Mouse (Mus musculus) forebrain, embryonic 16.5 days (tissue): ENCODE measurements around the gene Nrip3. TPM values are rescaled to one million over a fixed set of nuclear protein-coding genes. Genes with fewer than 3 reads are reported as not detected.

ENCODE experiments used
- ATAC-seq: fragments of 200-750 bp; cut with Nextera tagmentation; 2 replicates; pipeline ENCODE4 v1.8.0; 2017; ENCODE audit warnings: mild to moderate bottlenecking, moderate library complexity
- H3K27ac ChIP-seq: fragments of 300-500 bp; sonication (generic); 2 replicates; pipeline ENCODE4 v1.5.1; 2014; ENCODE audit warnings: low read length, control low read depth
- H3K27me3 ChIP-seq: fragments of 300-500 bp; sonication (generic); replicated peaks from 2 replicates; pipeline ENCODE4 v1.6.1; 2014; ENCODE audit warnings: low read length; ENCODE audit not compliant: control insufficient read depth, insufficient read depth
- H3K36me3 ChIP-seq: fragments of 300-500 bp; sonication (generic); 2 replicates; pipeline ENCODE4 v1.6.1; 2014; ENCODE audit not compliant: control insufficient read depth, insufficient read depth
- H3K4me1 ChIP-seq: fragments of 300-500 bp; sonication (generic); replicated peaks from 2 replicates; pipeline ENCODE4 v1.6.1; 2014; ENCODE audit warnings: low read length; ENCODE audit not compliant: control insufficient read depth, insufficient read depth
- H3K4me2 ChIP-seq: fragments of 300-500 bp; sonication (generic); 2 replicates; pipeline ENCODE4 v1.6.1; 2014; ENCODE audit warnings: mild to moderate bottlenecking, low read length, control low read depth
- H3K4me3 ChIP-seq: fragments of 300-500 bp; sonication (generic); replicated peaks from 2 replicates; pipeline ENCODE4 v1.5.1; 2014; ENCODE audit warnings: mild to moderate bottlenecking, low read length, control low read depth
- H3K9ac ChIP-seq: fragments of 300-500 bp; sonication (generic); replicated peaks from 2 replicates; pipeline ENCODE4 v1.6.1; 2014; ENCODE audit warnings: low read depth, low read length, control low read depth
- H3K9me3 ChIP-seq: fragments of 300-500 bp; sonication (generic); 2 replicates; pipeline ENCODE4 v1.6.1; 2016; ENCODE audit warnings: low read length; ENCODE audit not compliant: control insufficient read depth
- WGBS: fragments of 180-500 bp; shearing (Covaris S2); extraction: QIAGEN DNeasy Blood & Tissue Kit; methylation state at CpG from one replicate; pipeline ENCODE4 v1.1.7; 2014; 5-methylcytosine and 5-hydroxymethylcytosine counted together
- polyA plus RNA-seq: library from polyadenylated mRNA; unstranded; fragments of >200 nt; fragmentation: Nextera tagmentation; extraction: Ambion mirVana; gene quantifications from 2 replicates; pipeline ENCODE4 v1.2.1, GENCODE M21; 2015

Gene Nrip3
- polyA plus RNA-seq = 6.1 and 7.9 TPM in 2 replicates

GRCm38 (mm10) chr7:109781470-109782203 lies at the start of gene Nrip3:
Gene Nrip3, minus strand, starts transcription at chr7:109782025.
- no peak within 1 kb of the TSS for H3K27ac ChIP-seq
- under 1% methylated on average over 52 of the region's 52 CpGs for WGBS
- no peaks in the 10 kb centered on the region for H3K36me3 ChIP-seq
- peak within 1 kb of the TSS; percentile 69 for H3K4me3 ChIP-seq
- H3K4me2 ChIP-seq = peak within 1 kb of the TSS; percentile 99
- peaks cover 16% of the 10 kb centered on the region; the same call in 1 of the 2 replicates for H3K27me3 ChIP-seq
- H3K9ac ChIP-seq = peak within 1 kb of the TSS; percentile 69
- no peaks in the 10 kb centered on the region for H3K9me3 ChIP-seq
- peak; percentile 81 for ATAC-seq
- peaks cover 20% of the 10 kb centered on the region for H3K4me1 ChIP-seq

- Histone ChIP-seq H3K4me2 (no peak overlapping the region), H3K27ac (no peak overlapping the region), H3K4me3 (no peak overlapping the region), H3K9ac (no peak overlapping the region), H3K4me1 (no peaks in the 10 kb centered on the region; the same call in 1 of the 2 replicates), H3K27me3 (0 out of 2 replicates have a peak, but pooled peaks cover 4% of the 10 kb centered on the region), H3K9me3 (no peaks in the 10 kb centered on the region), H3K36me3 (no peaks in the 10 kb centered on the region)
- no peak for ATAC-seq
- WGBS = 81% methylated on average over 2 of the region's 2 CpGs
These were observed 49.6 kb upstream of the Nrip3 start for GRCm38 (mm10) chr7:109831376-109831775.

GRCm38 (mm10) chr7:109826911-109827310 lies 45.1 kb upstream of the Nrip3 start:
- Histone ChIP-seq H3K4me2 (no peak overlapping the region), H3K27ac (no peak overlapping the region), H3K36me3 (no peaks in the 10 kb centered on the region), H3K4me3 (no peak overlapping the region), H3K4me1 (peaks cover 14% of the 10 kb centered on the region), H3K9ac (no peak overlapping the region), H3K27me3 (0 out of 2 replicates have a peak, but pooled peaks cover 2% of the 10 kb centered on the region), H3K9me3 (no peaks in the 10 kb centered on the region)
- 89% methylated on average over 8 of the region's 8 CpGs for WGBS
- no peak for ATAC-seq

- WGBS = 51% methylated on average over 14 of the region's 14 CpGs
- 0 out of 2 replicates have a peak, but pooled peaks cover 2% of the 10 kb centered on the region for H3K27me3 ChIP-seq
- no peak overlapping the region for H3K4me3 ChIP-seq
- no peak overlapping the region; the same call in 1 of the 2 replicates for H3K27ac ChIP-seq
- H3K4me1 ChIP-seq = peaks cover 14% of the 10 kb centered on the region
- H3K4me2 ChIP-seq = no peak overlapping the region
- ATAC-seq = peak; percentile 81
- H3K9ac ChIP-seq = no peak overlapping the region
- no peaks in the 10 kb centered on the region for H3K9me3 ChIP-seq
- H3K36me3 ChIP-seq = no peaks in the 10 kb centered on the region
These were observed 43.5 kb upstream of the Nrip3 start for GRCm38 (mm10) chr7:109825293-109825692.

DNA sequence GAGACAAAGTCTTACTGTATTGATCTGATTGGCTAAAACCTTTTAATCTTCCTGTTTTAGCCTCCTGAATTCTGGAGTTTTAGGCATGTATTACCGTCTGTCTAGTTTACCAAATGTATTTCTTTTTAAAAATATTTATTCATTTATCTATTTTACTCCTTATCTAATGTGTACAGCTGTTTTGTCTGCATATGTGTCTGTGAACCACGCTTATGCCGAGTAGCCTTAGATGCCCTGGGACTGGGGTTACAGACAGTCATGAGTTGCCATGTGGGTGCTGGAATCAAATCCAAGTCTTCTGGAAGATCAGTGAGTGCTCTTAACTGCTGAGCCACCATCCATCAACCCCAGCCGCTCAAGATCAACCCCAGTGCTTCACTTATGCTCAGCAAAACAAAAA lies 36.8 kb upstream of the Nrip3 start:
- H3K27me3 ChIP-seq = peaks cover 13% of the 10 kb centered on the region; the same call in 1 of the 2 replicates
- ATAC-seq = no peak
- no peaks in the 10 kb centered on the region for H3K9me3 ChIP-seq
- no peaks in the 10 kb centered on the region for H3K4me1 ChIP-seq
- 94% methylated on average over 4 of the region's 4 CpGs for WGBS
- H3K27ac ChIP-seq = no peak overlapping the region
- H3K4me2 ChIP-seq = no peak overlapping the region
- no peak overlapping the region for H3K9ac ChIP-seq
- no peaks in the 10 kb centered on the region for H3K36me3 ChIP-seq
- H3K4me3 ChIP-seq = no peak overlapping the region

GRCm38 (mm10) chr7:109817954-109818353 lies 36.1 kb upstream of the Nrip3 start:
- Histone ChIP-seq H3K27ac (no peak overlapping the region), H3K36me3 (no peaks in the 10 kb centered on the region), H3K27me3 (peaks cover 13% of the 10 kb centered on the region; the same call in 1 of the 2 replicates), H3K9me3 (no peaks in the 10 kb centered on the region), H3K9ac (no peak overlapping the region), H3K4me1 (no peaks in the 10 kb centered on the region), H3K4me2 (no peak overlapping the region), H3K4me3 (no peak overlapping the region)
- ATAC-seq = no peak

GRCm38 (mm10) chr7:109813330-109814140 lies 31.7 kb upstream of the Nrip3 start:
- WGBS = 13% methylated on average over 4 of the region's 4 CpGs
- no peaks in the 10 kb centered on the region for H3K36me3 ChIP-seq
- no peak overlapping the region for H3K4me3 ChIP-seq
- no peak overlapping the region for H3K27ac ChIP-seq
- no peak for ATAC-seq
- H3K4me1 ChIP-seq = no peaks in the 10 kb centered on the region
- no peaks in the 10 kb centered on the region for H3K9me3 ChIP-seq
- peaks cover 15% of the 10 kb centered on the region for H3K27me3 ChIP-seq
- H3K4me2 ChIP-seq = no peak overlapping the region
- H3K9ac ChIP-seq = no peak overlapping the region

- Histone ChIP-seq H3K36me3 (no peaks in the 10 kb centered on the region), H3K4me3 (no peak overlapping the region), H3K9ac (no peak overlapping the region), H3K27me3 (peaks cover 5% of the 10 kb centered on the region; the same call in 1 of the 2 replicates), H3K27ac (no peak overlapping the region), H3K4me1 (no peaks in the 10 kb centered on the region), H3K4me2 (no peak overlapping the region), H3K9me3 (no peaks in the 10 kb centered on the region)
- 77% methylated on average over 8 of the region's 8 CpGs for WGBS
- ATAC-seq = no peak
These were observed 26.0 kb upstream of the Nrip3 start for GRCm38 (mm10) chr7:109807616-109808485.
